Comparison of ENCODE assay signal across 19 mouse cellular contexts in the genomic region with DNA sequence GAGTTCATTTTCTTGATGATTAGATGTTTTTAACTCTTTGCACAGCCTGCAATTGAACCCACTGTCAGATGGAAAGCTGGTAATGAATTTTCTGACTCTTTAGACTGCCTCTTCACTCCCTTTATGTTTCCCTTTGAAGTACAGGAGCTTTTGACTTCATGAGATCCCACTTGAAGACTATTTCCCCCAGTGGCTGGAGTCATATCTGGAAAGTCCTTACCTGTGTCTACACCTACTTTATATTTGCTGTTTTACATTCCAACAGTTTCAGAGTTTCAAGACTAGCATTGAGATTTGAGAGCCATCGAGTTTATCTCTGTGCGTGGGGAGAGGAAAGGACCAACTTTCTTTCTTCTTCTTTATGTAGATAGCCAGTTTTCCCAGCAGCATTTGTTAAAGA.
"Had no signal": no experiment of that assay in that cellular context is flagged by ENCODE, and none has a peak within 500 bp of the region (broad histone marks: within the 10 kb centered on the region; RNA-seq: fewer than 3 reads in every experiment).

No protein-coding gene starts in this region.

- H3K9ac ChIP-seq: limb, embryonic 15.5 days; liver, embryonic 12.5 days; liver, embryonic 14.5 days; midbrain, embryonic 12.5 days; neural tube, embryonic 13.5 days; neural tube, embryonic 15.5 days had no signal

- H3K4me1 ChIP-seq: limb, embryonic 15.5 days; liver, embryonic 12.5 days; midbrain, embryonic 10.5 days; midbrain, embryonic 12.5 days; neural tube, embryonic 13.5 days; neural tube, embryonic 15.5 days had no signal

- ATAC-seq: liver, embryonic 12.5 days; midbrain, embryonic 16.5 days had no signal

- H3K27ac ChIP-seq: limb, embryonic 15.5 days; liver, embryonic 12.5 days; liver, embryonic 14.5 days; midbrain, embryonic 10.5 days; midbrain, embryonic 12.5 days; neural tube, embryonic 13.5 days; neural tube, embryonic 15.5 days had no signal

- DNase-seq: lung, postnatal 10 days; midbrain, embryonic 14.5 days; retina, postnatal 1 day; right cerebral cortex, adult 18-20 months; right cerebral cortex, postnatal 25 days; right cerebral cortex, postnatal 4 days; spleen, adult 18-20 months; thymus, adult 18-20 months; thymus, postnatal 14 days; thymus, postnatal 36 days had no signal

- H3K4me3 ChIP-seq: limb, embryonic 15.5 days; liver, embryonic 12.5 days; midbrain, embryonic 10.5 days; midbrain, embryonic 12.5 days; myocyte; neural tube, embryonic 13.5 days; neural tube, embryonic 15.5 days had no signal

- H3K4me2 ChIP-seq: limb, embryonic 15.5 days; liver, embryonic 12.5 days; midbrain, embryonic 12.5 days; neural tube, embryonic 13.5 days; neural tube, embryonic 15.5 days had no signal

- H3K9me3 ChIP-seq: limb, embryonic 15.5 days; liver, embryonic 12.5 days; midbrain, embryonic 10.5 days; midbrain, embryonic 12.5 days; neural tube, embryonic 13.5 days; neural tube, embryonic 15.5 days had no signal

- H3K27me3 ChIP-seq: limb, embryonic 15.5 days; liver, embryonic 12.5 days; midbrain, embryonic 12.5 days; neural tube, embryonic 13.5 days; neural tube, embryonic 15.5 days had no signal

- H3K36me3 ChIP-seq: limb, embryonic 15.5 days; liver, embryonic 12.5 days; midbrain, embryonic 10.5 days; midbrain, embryonic 12.5 days; neural tube, embryonic 13.5 days; neural tube, embryonic 15.5 days had no signal
